Mouse (Mus musculus) spleen, adult 2 months (tissue): ENCODE data around the gene Scaf11.

ENCODE experiments used
- CTCF ChIP-seq: fragments of 200-500 bp; IDR thresholded peaks from 2 replicates; pipeline ENCODE4 v1.5.1; 2011; ENCODE audit warnings: mild to moderate bottlenecking, inconsistent platforms; ENCODE audit not compliant: insufficient read depth, insufficient read length, insufficient replicate concordance; ENCODE audit errors: extremely low read depth
- POLR2A ChIP-seq: fragments of 200-500 bp; IDR thresholded peaks from 2 replicates; pipeline ENCODE4 v1.6.1; 2011; ENCODE audit warnings: low read depth, low read length, inconsistent platforms

GRCm38 (mm10) chr15:96456651-96457337 lies 3.8 kb downstream of the Scaf11 start:
- TF ChIP-seq CTCF (no peak), POLR2A (no peak)
